Mouse (Mus musculus): ENCODE results near the gene Fbxl21. TPM values are rescaled to one million over a fixed set of nuclear protein-coding genes. Genes with fewer than 3 reads are reported as not detected.

Fbxl21 gene
- 1.3 TPM in 2 replicates for polyA plus RNA-seq (2016; fragmentation: Nextera tagmentation; extraction: Ambion mirVana)

DNA sequence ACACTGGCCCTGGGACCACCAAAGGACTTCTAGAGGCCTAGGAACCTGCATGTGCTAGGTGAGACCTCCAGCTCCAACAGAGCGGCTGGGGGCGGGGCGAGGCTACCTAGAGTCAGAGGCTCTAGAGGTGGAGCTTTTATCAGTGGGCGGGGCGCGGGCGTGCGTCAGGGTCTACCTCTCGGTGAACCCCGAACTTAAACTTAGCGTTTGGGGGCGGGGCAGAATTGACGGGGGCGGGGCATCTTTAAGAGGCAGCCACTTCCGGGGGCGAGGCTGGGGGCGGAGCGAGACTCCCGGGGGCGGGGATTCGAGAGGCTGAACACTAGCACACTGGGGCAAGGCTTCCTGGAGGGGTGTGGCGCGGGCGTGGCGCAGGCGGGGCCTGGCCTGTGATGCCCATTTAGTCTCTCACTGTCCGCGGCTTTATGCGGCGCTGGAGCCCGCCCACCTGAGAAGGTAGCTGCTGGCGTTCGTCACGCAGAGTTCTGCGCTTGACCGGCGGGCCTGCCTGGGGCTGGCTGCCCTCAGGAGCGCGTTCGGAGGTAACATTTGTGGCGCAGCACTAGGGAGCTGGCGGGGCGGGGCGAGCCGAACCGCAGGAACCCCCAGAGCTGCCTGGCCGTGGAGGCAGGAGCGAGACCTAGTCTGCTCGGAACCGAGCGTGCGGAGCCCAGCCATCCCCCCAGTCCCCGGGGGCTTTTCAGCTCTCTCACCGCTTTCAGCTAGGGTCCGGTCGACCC is at the start of gene Fbxl21:
Fbxl21 (plus strand) TSS at position 392 of the 740 bp plus-strand sequence.
- DNase-seq (ENCODE audit: low spot score), result peak; percentile 98
- Histone ChIP-seq H3K27me3 (replicated peaks; ENCODE audit: low read depth, poor library complexity, severe bottlenecking) (no peaks in the 10 kb centered on the region), H3K36me3 (replicated peaks) (no peaks in the 10 kb centered on the region), H3K4me3 (peak within 1 kb of the TSS; percentile 78), H3K9me3 (no peaks in the 10 kb centered on the region), H3K27ac (replicated peaks) (peak within 1 kb of the TSS; percentile 76), H3K4me1 (peaks cover 10% of the 10 kb centered on the region)
- WGBS, result under 1% methylated on average over 56 of the region's 56 CpGs

DNA sequence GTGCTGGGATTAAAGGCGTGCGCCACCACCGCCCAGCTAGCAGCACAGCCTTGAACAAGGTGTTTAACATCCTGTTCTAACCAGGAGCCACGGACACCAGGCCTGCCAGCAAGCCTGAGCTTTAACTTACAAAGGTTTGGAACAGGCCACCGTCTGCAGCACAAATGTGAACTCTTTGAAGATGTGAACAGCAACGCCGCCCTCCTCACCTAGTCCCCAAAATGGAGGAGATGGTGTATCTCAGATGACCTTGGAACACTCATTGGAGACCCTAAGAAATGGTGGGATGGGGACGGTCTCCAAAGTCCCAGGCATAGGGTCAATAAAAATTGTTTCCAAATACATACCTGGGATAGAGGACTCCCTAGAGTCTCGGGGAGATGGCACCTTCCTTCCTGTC is 49.6 kb upstream of the Fbxl21 start:
- H3K4me3 ChIP-seq, result no peak overlapping the region
- peaks cover 13% of the 10 kb centered on the region for H3K4me1 ChIP-seq
- H3K36me3 ChIP-seq (replicated peaks), result no peaks in the 10 kb centered on the region
- H3K27ac ChIP-seq (replicated peaks), result no peak overlapping the region
- no peaks in the 10 kb centered on the region for H3K27me3 ChIP-seq (replicated peaks; ENCODE audit: low read depth, poor library complexity, severe bottlenecking)
- H3K9me3 ChIP-seq, result no peaks in the 10 kb centered on the region
- no peak for DNase-seq (ENCODE audit: low spot score)
- WGBS, result 90% methylated on average over 9 of the region's 9 CpGs

GRCm38 (mm10) chr13:56475363-56475762 is 46.9 kb upstream of the Fbxl21 start:
- H3K4me1 ChIP-seq, result peaks cover 18% of the 10 kb centered on the region
- no peak overlapping the region for H3K27ac ChIP-seq (replicated peaks)
- no peaks in the 10 kb centered on the region for H3K27me3 ChIP-seq (replicated peaks; ENCODE audit: low read depth, poor library complexity, severe bottlenecking)
- H3K4me3 ChIP-seq, result no peak overlapping the region
- 35% methylated on average over 4 of the region's 4 CpGs for WGBS
- H3K36me3 ChIP-seq (replicated peaks), result no peaks in the 10 kb centered on the region
- DNase-seq (ENCODE audit: low spot score), result peak; percentile 56
- no peaks in the 10 kb centered on the region for H3K9me3 ChIP-seq

GRCm38 (mm10) chr13:56476790-56477189 is 45.5 kb upstream of the Fbxl21 start:
- H3K36me3 ChIP-seq (replicated peaks), result no peaks in the 10 kb centered on the region
- H3K9me3 ChIP-seq, result no peaks in the 10 kb centered on the region
- WGBS, result 62% methylated on average over 5 of the region's 5 CpGs
- DNase-seq (ENCODE audit: low spot score), result no peak
- H3K4me3 ChIP-seq, result no peak overlapping the region
- H3K4me1 ChIP-seq, result peaks cover 18% of the 10 kb centered on the region
- H3K27ac ChIP-seq (replicated peaks), result peak overlapping the region; percentile 40; the same call in 1 of the 2 replicates
- no peaks in the 10 kb centered on the region for H3K27me3 ChIP-seq (replicated peaks; ENCODE audit: low read depth, poor library complexity, severe bottlenecking)

DNA sequence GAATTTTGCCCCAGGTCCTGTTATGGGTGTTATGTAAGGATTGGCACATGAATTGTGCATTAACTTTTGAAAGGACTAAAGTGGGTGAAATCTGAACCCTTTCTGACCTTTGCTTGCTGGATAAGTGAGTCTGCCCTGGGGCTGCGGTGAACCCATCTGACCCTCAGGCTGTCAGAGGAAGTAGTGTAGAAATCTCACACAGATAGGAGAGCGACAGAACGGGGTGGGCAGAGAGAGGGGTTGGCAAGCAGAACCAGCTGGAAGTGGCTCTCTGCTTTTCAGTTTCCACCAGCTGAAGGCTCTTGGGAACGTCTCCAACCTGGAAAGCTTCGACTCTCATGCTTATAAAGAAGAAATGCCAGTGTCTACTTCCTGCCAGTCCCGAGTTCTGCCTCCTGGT is 45.0 kb upstream of the Fbxl21 start:
- peaks cover 18% of the 10 kb centered on the region for H3K4me1 ChIP-seq
- H3K36me3 ChIP-seq (replicated peaks), result no peaks in the 10 kb centered on the region
- no peaks in the 10 kb centered on the region for H3K27me3 ChIP-seq (replicated peaks; ENCODE audit: low read depth, poor library complexity, severe bottlenecking)
- no peak overlapping the region for H3K27ac ChIP-seq (replicated peaks)
- no peak overlapping the region for H3K4me3 ChIP-seq
- no peak for DNase-seq (ENCODE audit: low spot score)
- H3K9me3 ChIP-seq, result no peaks in the 10 kb centered on the region
- WGBS, result 39% methylated on average over 6 of the region's 6 CpGs

DNA sequence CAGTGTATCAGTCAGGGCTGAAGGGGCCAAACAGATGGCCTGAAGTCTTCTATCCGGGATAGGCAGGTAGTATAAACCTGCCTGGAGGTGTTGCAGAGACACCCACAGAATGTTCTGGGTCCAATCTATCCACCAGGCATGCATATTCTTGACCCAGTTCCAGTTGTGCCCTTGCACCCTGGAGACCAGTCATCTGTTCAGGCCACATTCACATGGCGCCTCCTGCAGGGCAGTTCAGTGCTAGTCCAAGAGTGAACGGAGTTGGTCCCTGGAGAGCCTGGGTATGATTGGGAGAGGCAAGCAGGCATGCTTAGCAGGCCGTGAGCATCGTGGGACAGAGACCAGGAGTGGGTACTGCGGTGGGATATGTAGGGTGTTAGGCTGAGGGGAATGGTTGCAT is 44.2 kb upstream of the Fbxl21 start:
- Histone ChIP-seq H3K36me3 (replicated peaks) (no peaks in the 10 kb centered on the region), H3K27me3 (replicated peaks; ENCODE audit: low read depth, poor library complexity, severe bottlenecking) (no peaks in the 10 kb centered on the region), H3K27ac (replicated peaks) (no peak overlapping the region; the same call in 1 of the 2 replicates), H3K9me3 (no peaks in the 10 kb centered on the region), H3K4me1 (peaks cover 18% of the 10 kb centered on the region), H3K4me3 (no peak overlapping the region)
- no peak for DNase-seq (ENCODE audit: low spot score)
- 83% methylated on average over 6 of the region's 6 CpGs for whole genome bisulfite sequencing

DNA sequence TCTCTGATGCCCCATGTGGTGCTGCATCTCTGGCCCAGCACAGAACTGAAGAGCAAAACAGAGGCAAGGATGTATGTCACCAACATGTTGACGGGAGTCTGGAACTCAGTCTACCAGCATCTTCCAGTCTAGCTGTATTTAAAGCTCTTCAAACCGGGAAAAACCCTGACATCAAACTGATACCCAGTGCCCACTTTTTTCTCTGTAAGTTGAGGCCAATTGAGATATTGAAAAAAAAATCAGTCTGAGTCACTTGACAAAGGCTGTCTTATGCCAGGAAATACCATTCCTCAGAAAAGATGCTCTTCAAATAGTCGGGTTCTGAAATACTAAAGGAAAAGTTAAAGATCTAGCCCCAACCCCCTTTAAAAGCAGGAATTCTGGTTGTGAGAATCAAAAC is 40.1 kb upstream of the Fbxl21 start, which contains the start of gene Il9:
Il9 (minus strand) TSS at position 101 of the 400 bp plus-strand sequence.
- 79% methylated on average over 3 of the region's 3 CpGs for WGBS
- Histone ChIP-seq H3K27me3 (replicated peaks; ENCODE audit: low read depth, poor library complexity, severe bottlenecking) (no peaks in the 10 kb centered on the region), H3K4me3 (no peak within 1 kb of the TSS), H3K4me1 (peaks cover 10% of the 10 kb centered on the region), H3K36me3 (replicated peaks) (no peaks in the 10 kb centered on the region), H3K9me3 (no peaks in the 10 kb centered on the region), H3K27ac (replicated peaks) (no peak within 1 kb of the TSS)
- DNase-seq (ENCODE audit: low spot score), result no peak

- no peak for DNase-seq (ENCODE audit: low spot score)
- Histone ChIP-seq H3K9me3 (no peaks in the 10 kb centered on the region), H3K36me3 (replicated peaks) (no peaks in the 10 kb centered on the region), H3K4me1 (no peaks in the 10 kb centered on the region), H3K27me3 (replicated peaks; ENCODE audit: low read depth, poor library complexity, severe bottlenecking) (no peaks in the 10 kb centered on the region), H3K27ac (replicated peaks) (no peak overlapping the region), H3K4me3 (no peak overlapping the region)
- 72% methylated on average over 5 of the region's 5 CpGs for WGBS
Observed at GRCm38 (mm10) chr13:56488012-56488411, 34.3 kb upstream of the Fbxl21 start.

DNA sequence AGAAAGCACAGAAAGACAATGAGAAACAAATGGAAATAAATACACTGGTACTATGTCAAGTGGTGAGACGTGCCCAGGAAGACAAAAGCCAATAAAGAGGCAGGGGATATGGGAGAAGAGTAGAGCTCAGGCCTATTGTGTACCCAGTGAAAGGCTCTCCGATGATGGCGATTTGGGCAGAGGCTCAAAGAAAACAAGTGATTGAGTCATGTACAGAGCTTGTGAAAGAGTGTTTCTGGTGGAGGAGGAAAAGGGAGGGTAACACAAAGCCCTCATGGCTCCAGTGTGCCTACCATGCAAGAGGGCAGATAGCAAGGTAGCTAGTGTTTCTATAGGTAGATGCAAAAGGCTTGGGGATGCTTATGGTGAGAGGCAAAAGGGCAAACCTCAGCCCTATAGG is 27.8 kb upstream of the Fbxl21 start:
- no peaks in the 10 kb centered on the region for H3K27me3 ChIP-seq (replicated peaks; ENCODE audit: low read depth, poor library complexity, severe bottlenecking)
- H3K36me3 ChIP-seq (replicated peaks), result no peaks in the 10 kb centered on the region
- H3K27ac ChIP-seq (replicated peaks), result no peak overlapping the region
- no peak for DNase-seq (ENCODE audit: low spot score)
- H3K4me1 ChIP-seq, result 0 out of 2 replicates have a peak, but pooled peaks cover 3% of the 10 kb centered on the region
- H3K9me3 ChIP-seq, result no peaks in the 10 kb centered on the region
- WGBS, result 72% methylated on average over 3 of the region's 3 CpGs
- H3K4me3 ChIP-seq, result no peak overlapping the region

DNA sequence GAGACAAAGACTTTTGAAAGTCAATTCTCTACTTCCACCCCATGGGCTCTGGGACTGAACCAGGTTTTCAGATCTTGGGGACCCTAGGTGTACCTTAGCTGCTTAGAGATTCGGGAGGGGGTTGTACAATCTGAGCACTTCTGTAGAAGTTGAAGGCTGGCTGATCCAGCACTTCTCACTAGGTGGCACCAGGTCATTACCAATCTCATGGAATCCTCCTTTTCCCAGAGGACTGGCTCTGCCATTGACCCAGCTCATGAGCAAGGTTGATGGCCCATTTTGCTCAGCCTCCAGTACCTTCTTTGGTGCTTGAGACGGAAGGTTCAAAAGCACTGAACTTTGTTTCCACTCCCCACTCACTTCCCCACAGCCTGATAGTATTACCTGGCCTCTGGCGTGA is 22.1 kb upstream of the Fbxl21 start:
- Histone ChIP-seq H3K4me3 (no peak overlapping the region), H3K27me3 (replicated peaks; ENCODE audit: low read depth, poor library complexity, severe bottlenecking) (no peaks in the 10 kb centered on the region), H3K9me3 (no peaks in the 10 kb centered on the region), H3K36me3 (replicated peaks) (no peaks in the 10 kb centered on the region), H3K4me1 (no peaks in the 10 kb centered on the region), H3K27ac (replicated peaks) (no peak overlapping the region)
- no peak for DNase-seq (ENCODE audit: low spot score)
- 77% methylated on average over 3 of the region's 3 CpGs for WGBS

- WGBS, result 90% methylated on average over 8 of the region's 8 CpGs
- H3K9me3 ChIP-seq, result no peaks in the 10 kb centered on the region
- H3K4me1 ChIP-seq, result no peaks in the 10 kb centered on the region
- H3K36me3 ChIP-seq (replicated peaks), result no peaks in the 10 kb centered on the region
- H3K27me3 ChIP-seq (replicated peaks; ENCODE audit: low read depth, poor library complexity, severe bottlenecking), result no peaks in the 10 kb centered on the region
- H3K4me3 ChIP-seq, result no peak overlapping the region
- H3K27ac ChIP-seq (replicated peaks), result no peak overlapping the region
- DNase-seq (ENCODE audit: low spot score), result no peak
Observed at GRCm38 (mm10) chr13:56500636-56501035, 21.6 kb upstream of the Fbxl21 start.

DNA sequence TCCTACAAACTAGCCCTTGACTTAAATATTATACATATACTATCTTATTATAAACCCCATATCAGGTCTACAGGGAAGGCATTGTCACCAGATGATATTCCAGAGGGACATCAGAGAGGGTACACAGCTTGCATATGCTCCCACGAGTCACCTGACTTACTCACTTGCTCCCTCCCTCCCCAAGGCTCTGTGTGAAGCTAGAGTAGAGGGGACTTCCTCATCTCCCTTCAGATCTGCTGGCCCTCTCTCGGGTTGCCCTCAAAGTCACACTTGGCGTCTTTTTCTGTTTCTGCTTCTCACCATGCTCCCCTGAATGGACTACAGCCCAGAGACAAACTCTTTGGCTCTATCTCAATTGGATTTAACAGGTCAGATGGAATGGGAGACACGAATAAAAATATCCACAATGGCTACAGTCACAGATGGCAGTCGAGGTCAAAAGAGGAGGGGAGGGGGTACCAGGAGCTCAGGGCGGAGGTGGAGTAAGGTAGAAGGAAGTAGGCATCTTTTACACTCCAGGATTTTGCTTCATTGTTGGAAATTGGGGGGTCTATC is 20.3 kb upstream of the Fbxl21 start:
- no peaks in the 10 kb centered on the region for H3K9me3 ChIP-seq
- no peaks in the 10 kb centered on the region for H3K27me3 ChIP-seq (replicated peaks; ENCODE audit: low read depth, poor library complexity, severe bottlenecking)
- DNase-seq (ENCODE audit: low spot score), result no peak
- H3K36me3 ChIP-seq (replicated peaks), result no peaks in the 10 kb centered on the region
- no peak overlapping the region for H3K27ac ChIP-seq (replicated peaks)
- no peak overlapping the region for H3K4me3 ChIP-seq
- no peaks in the 10 kb centered on the region for H3K4me1 ChIP-seq
- 78% methylated on average over 6 of the region's 6 CpGs for WGBS

DNA sequence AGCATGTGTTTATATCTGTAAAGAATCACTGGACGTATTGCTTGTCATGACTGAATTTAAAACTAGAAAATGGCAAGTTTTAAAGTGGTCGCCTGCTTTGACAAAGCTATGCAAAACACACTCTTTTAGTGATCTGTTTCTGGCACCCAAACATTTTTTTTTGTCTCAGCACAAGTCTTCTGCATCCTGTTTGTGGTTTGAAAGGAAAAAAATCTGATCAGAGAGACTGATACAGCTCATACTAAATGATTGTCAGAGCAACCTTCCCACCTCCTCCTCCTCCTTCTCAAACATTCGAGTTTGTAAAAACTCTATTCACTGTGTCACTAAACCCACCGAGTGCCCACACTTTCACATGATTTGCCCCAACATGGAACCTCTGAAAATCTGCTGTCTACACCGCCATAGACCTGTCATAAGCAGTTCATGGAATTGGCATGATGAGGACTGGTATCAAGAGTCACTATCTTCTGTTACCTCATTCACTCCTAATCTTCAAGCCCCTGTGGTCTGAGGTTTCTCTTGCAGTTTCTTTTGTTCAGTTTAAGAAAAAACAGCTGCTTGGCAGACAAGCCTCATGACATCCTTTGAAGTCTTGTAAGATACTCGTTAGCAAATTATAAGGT is 15.3 kb upstream of the Fbxl21 start:
- Histone ChIP-seq H3K36me3 (replicated peaks) (no peaks in the 10 kb centered on the region), H3K27me3 (replicated peaks; ENCODE audit: low read depth, poor library complexity, severe bottlenecking) (no peaks in the 10 kb centered on the region), H3K27ac (replicated peaks) (no peak overlapping the region), H3K4me1 (no peaks in the 10 kb centered on the region), H3K9me3 (no peaks in the 10 kb centered on the region), H3K4me3 (no peak overlapping the region)
- 83% methylated on average over 6 of the region's 6 CpGs for WGBS
- DNase-seq (ENCODE audit: low spot score), result no peak
